Comparison of ENCODE assay signal across 14 mouse cellular contexts in genomic region chr7:123138001-123138400, GRCm38 (mm10).
"Had no signal": no experiment of that assay in that cellular context is flagged by ENCODE, and none has a peak within 500 bp of the region (broad histone marks: within the 10 kb centered on the region; RNA-seq: fewer than 3 reads in every experiment).

No protein-coding gene starts in this region.

- H3K9ac ChIP-seq: limb, embryonic 13.5 days; liver, embryonic 15.5 days; midbrain, embryonic 12.5 days; neural tube, embryonic 13.5 days had no signal

- H3K4me3 ChIP-seq: limb, embryonic 13.5 days; liver, embryonic 15.5 days; midbrain, embryonic 12.5 days; neural tube, embryonic 13.5 days had no signal

- DNase-seq: kidney, adult 18-20 months; kidney, postnatal 10 days; left cerebral cortex, postnatal 4 days; lung, adult 2 months; lung, postnatal 36 days; retina, postnatal 1 day; right cerebral cortex, postnatal 4 days; spleen, adult 18-20 months had no signal

- H3K9me3 ChIP-seq: limb, embryonic 13.5 days; liver, embryonic 15.5 days; midbrain, embryonic 12.5 days; neural tube, embryonic 13.5 days had no signal

- ATAC-seq: lung, postnatal 0 days; midbrain, embryonic 16.5 days had no signal

- H3K27me3 ChIP-seq: limb, embryonic 13.5 days; liver, embryonic 15.5 days; midbrain, embryonic 12.5 days; neural tube, embryonic 13.5 days had no signal

- H3K4me2 ChIP-seq: limb, embryonic 13.5 days; liver, embryonic 15.5 days; midbrain, embryonic 12.5 days; neural tube, embryonic 13.5 days had no signal

- H3K27ac ChIP-seq: limb, embryonic 13.5 days; liver, embryonic 15.5 days; midbrain, embryonic 12.5 days; neural tube, embryonic 13.5 days had no signal
